In genomic region chr13:60255715-60256114, GRCm38 (mm10) we compare ENCODE assay signal across 16 mouse cellular contexts.
DNase-seq lines count a peak whose midpoint lies in the region; ATAC-seq and TF ChIP-seq lines count a peak whose summit lies in the region.
"Had no signal": no experiment of that assay in that cellular context is flagged by ENCODE, and none has a peak within 500 bp of the region (broad histone marks: within the 10 kb centered on the region; RNA-seq: fewer than 3 reads in every experiment).

No protein-coding gene starts in this region.

- H3K9me3 ChIP-seq in forebrain, embryonic 14.5 days (replicated peaks; ENCODE audit: control insufficient read depth, low read length) = no peaks in the 10 kb centered on the region
- no peaks in the 10 kb centered on the region for H3K9me3 ChIP-seq in forebrain, postnatal 0 days (ENCODE audit: low read length)
- H3K9me3 ChIP-seq in embryonic facial prominence, embryonic 15.5 days (replicated peaks) = no peaks in the 10 kb centered on the region
- H3K9me3 ChIP-seq: liver, embryonic 15.5 days had no signal

- TF ChIP-seq CTCF in forebrain, postnatal 0 days (IDR thresholded peaks at IDR 0.05; ENCODE audit: low read depth) = no peak

- H3K36me3 ChIP-seq in forebrain, embryonic 14.5 days (ENCODE audit: control insufficient read depth, insufficient read depth, low read length) = no peaks in the 10 kb centered on the region
- no peaks in the 10 kb centered on the region for H3K36me3 ChIP-seq in forebrain, postnatal 0 days (ENCODE audit: insufficient read depth)
- no peaks in the 10 kb centered on the region for H3K36me3 ChIP-seq in embryonic facial prominence, embryonic 15.5 days
- H3K36me3 ChIP-seq: liver, embryonic 15.5 days had no signal

- ATAC-seq in forebrain, embryonic 14.5 days = no peak
- no peak for ATAC-seq in forebrain, postnatal 0 days
- ATAC-seq in embryonic facial prominence, embryonic 15.5 days (ENCODE audit: insufficient number of reproducible peaks, low FRiP score, low TSS enrichment, low read depth) = peak; percentile 65; the same call in 1 of the 2 replicates
- ATAC-seq: activated CD4-positive, CD25-positive, alpha-beta regulatory T cell, adult 4 months had no signal

- H3K4me1 ChIP-seq in forebrain, embryonic 14.5 days (ENCODE audit: control insufficient read depth, insufficient read depth, low read length) = no peaks in the 10 kb centered on the region
- H3K4me1 ChIP-seq in forebrain, postnatal 0 days (ENCODE audit: insufficient read depth) = no peaks in the 10 kb centered on the region
- H3K4me1 ChIP-seq in embryonic facial prominence, embryonic 15.5 days = peaks cover 31% of the 10 kb centered on the region
- H3K4me1 ChIP-seq: liver, embryonic 15.5 days had no signal

- H3K4me3 ChIP-seq in forebrain, embryonic 14.5 days (ENCODE audit: low read depth, low read length) = no peak overlapping the region
- no peak overlapping the region for H3K4me3 ChIP-seq in forebrain, postnatal 0 days (ENCODE audit: low read depth, low read length)
- H3K4me3 ChIP-seq in embryonic facial prominence, embryonic 15.5 days (replicated peaks) = no peak overlapping the region
- H3K4me3 ChIP-seq: liver, embryonic 15.5 days had no signal

- 56% methylated on average over 7 of the region's 7 CpGs for WGBS in forebrain, embryonic 14.5 days
- 57% methylated on average over 7 of the region's 7 CpGs for WGBS in forebrain, postnatal 0 days
- 6% methylated on average over 7 of the region's 7 CpGs for WGBS in embryonic facial prominence, embryonic 15.5 days

- no peaks in the 10 kb centered on the region for H3K27me3 ChIP-seq in forebrain, embryonic 14.5 days (replicated peaks; ENCODE audit: control insufficient read depth, insufficient read depth, low read length)
- no peaks in the 10 kb centered on the region for H3K27me3 ChIP-seq in forebrain, postnatal 0 days (ENCODE audit: insufficient read depth, low read length)
- H3K27me3 ChIP-seq in embryonic facial prominence, embryonic 15.5 days = no peaks in the 10 kb centered on the region
- H3K27me3 ChIP-seq: liver, embryonic 15.5 days had no signal

- DNase-seq in forebrain, embryonic 14.5 days (ENCODE audit: low spot score) = peak; percentile 2
- DNase-seq in forebrain, postnatal 0 days = no peak
- DNase-seq in kidney, postnatal 10 days = peak; percentile 14
- DNase-seq in kidney, adult 18-20 months = no peak
- peak; percentile 81 for DNase-seq in mesoderm, embryonic 11.5 days (ENCODE audit: low read depth, low spot score)
- no peak for DNase-seq in cerebellum, adult 11-12 months
- DNase-seq in left cerebral cortex, postnatal 36 days (ENCODE audit: low spot score in 2 of 2) = no peak
- DNase-seq: cerebellum, postnatal 10 days; gastrocnemius, postnatal 14 days; heart, postnatal 10 days; kidney, adult 11 months; layer of hippocampus, postnatal 36 days had no signal

- intact Hi-C loops in left cerebral cortex, postnatal 36 days (cut with DNase I) = no loop called here

- H3K27ac ChIP-seq in forebrain, embryonic 14.5 days (ENCODE audit: low read depth, low read length) = no peak overlapping the region
- no peak overlapping the region for H3K27ac ChIP-seq in forebrain, postnatal 0 days (ENCODE audit: low read depth, low read length)
- H3K27ac ChIP-seq in embryonic facial prominence, embryonic 15.5 days (replicated peaks) = peak overlapping the region; percentile 83
- H3K27ac ChIP-seq: liver, embryonic 15.5 days had no signal

- H3K4me2 ChIP-seq in forebrain, embryonic 14.5 days (ENCODE audit: low read length) = no peak overlapping the region
- H3K4me2 ChIP-seq in forebrain, postnatal 0 days (ENCODE audit: low read depth) = no peak overlapping the region
- no peak overlapping the region for H3K4me2 ChIP-seq in embryonic facial prominence, embryonic 15.5 days (replicated peaks)
- H3K4me2 ChIP-seq: liver, embryonic 15.5 days; midbrain, embryonic 11.5 days had no signal

- H3K9ac ChIP-seq in forebrain, embryonic 14.5 days (ENCODE audit: low read length) = no peak overlapping the region
- no peak overlapping the region for H3K9ac ChIP-seq in forebrain, postnatal 0 days
- H3K9ac ChIP-seq in embryonic facial prominence, embryonic 15.5 days = no peak overlapping the region
- H3K9ac ChIP-seq: liver, embryonic 15.5 days had no signal

Comparison
In these comparisons a context has a peak if more than half of its experiments do, and no peak if none do; other contexts are left out.
1. DNase-seq: peak in forebrain, embryonic 14.5 days (single experiment), kidney, postnatal 10 days (single experiment) and mesoderm, embryonic 11.5 days (single experiment); none in forebrain, postnatal 0 days (single experiment), kidney, adult 18-20 months (single experiment), cerebellum, adult 11-12 months (single experiment) and left cerebral cortex, postnatal 36 days (0 of 2).